Mouse (Mus musculus) kidney, adult 2 months (tissue): Measurements from ENCODE around the gene Cdk5rap3.

Experiments
- CTCF ChIP-seq: fragments of 200-500 bp; conservative IDR thresholded peaks from 2 replicates; pipeline ENCODE4 v1.5.1; 2011; ENCODE audit warnings: low read depth, mild to moderate bottlenecking, control low read depth, low read length, moderate library complexity, mixed read lengths; ENCODE audit not compliant: insufficient read depth, insufficient read length
- POLR2A ChIP-seq: fragments of 200-500 bp; IDR thresholded peaks from one replicate; pipeline ENCODE4 v1.6.1; 2011; ENCODE audit warnings: low read depth, low read length, control low read depth

DNA sequence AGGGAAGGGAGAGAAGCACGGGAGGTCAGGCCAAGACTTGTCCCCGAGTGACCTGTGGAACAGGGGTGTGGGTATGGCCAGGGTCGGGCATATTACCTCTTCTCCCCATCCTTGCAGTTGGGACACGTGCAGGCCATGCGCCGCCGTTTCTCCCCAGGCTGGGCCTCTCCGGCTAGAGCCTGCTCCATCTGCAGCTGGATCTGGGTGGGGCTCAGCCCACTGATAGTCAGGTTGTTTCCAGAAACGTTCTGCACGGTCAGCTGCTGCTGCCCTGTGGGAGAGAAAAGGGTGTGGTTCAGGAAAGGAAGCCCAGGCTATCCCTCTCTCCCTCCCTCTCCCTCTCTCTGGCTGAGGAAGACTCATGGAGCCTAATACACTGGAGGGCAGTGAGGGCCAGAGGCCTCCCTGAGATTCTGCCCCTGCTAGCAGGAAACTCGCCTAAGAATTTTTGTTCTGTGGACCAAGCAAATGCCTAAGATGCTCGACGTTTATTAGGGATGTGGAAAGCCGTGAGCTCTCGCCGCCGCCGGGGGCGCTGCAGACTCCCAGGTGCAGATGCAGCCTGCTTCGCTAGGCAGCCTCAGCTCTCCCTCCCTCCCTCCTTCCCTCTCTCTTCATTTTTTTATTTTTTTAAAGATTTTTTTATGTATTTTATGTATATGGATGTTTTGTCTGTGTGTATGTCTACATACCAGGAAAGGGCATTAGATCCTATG is 39.9 kb upstream of the Cdk5rap3 start:
- TF ChIP-seq CTCF (no peak; the same call in 1 of the 2 replicates), POLR2A (no peak)
